Mouse (Mus musculus): ENCODE results near the gene Bex6.

Bex6 gene

GRCm38 (mm10) chr16:32179333-32179901, at the start of gene Bex6:
TSS of gene Bex6 (plus strand) at chr16:32179823.
- DNase-seq = no peak

GRCm38 (mm10) chr16:32130190-32130826, 49.3 kb upstream of the Bex6 start:
- DNase-seq = peak; percentile 71

- DNase-seq = no peak
Observed at GRCm38 (mm10) chr16:32133148-32133547, 46.5 kb upstream of the Bex6 start.

- no peak for DNase-seq
Observed at GRCm38 (mm10) chr16:32135842-32136357, 43.7 kb upstream of the Bex6 start.

- DNase-seq = no peak
Observed at GRCm38 (mm10) chr16:32138954-32139353, 40.7 kb upstream of the Bex6 start.

- DNase-seq = no peak
Observed at GRCm38 (mm10) chr16:32143766-32144165, 35.9 kb upstream of the Bex6 start.

GRCm38 (mm10) chr16:32144592-32144991, 35.0 kb upstream of the Bex6 start:
- DNase-seq = no peak

GRCm38 (mm10) chr16:32147589-32148207, 31.9 kb upstream of the Bex6 start:
- no peak for DNase-seq

GRCm38 (mm10) chr16:32153976-32154375, 25.6 kb upstream of the Bex6 start:
- DNase-seq = no peak

GRCm38 (mm10) chr16:32154437-32154836, 25.2 kb upstream of the Bex6 start:
- DNase-seq = no peak

GRCm38 (mm10) chr16:32156719-32157118, 22.9 kb upstream of the Bex6 start:
- DNase-seq = no peak

- DNase-seq = no peak
Observed at GRCm38 (mm10) chr16:32157369-32157768, 22.3 kb upstream of the Bex6 start.

- DNase-seq = no peak
Observed at GRCm38 (mm10) chr16:32158966-32159365, 20.7 kb upstream of the Bex6 start.

- no peak for DNase-seq
Observed at GRCm38 (mm10) chr16:32160742-32161323, 18.8 kb upstream of the Bex6 start.

- DNase-seq = peak; percentile 53
Observed at GRCm38 (mm10) chr16:32163392-32163791, 16.2 kb upstream of the Bex6 start.

- DNase-seq = no peak
Observed at GRCm38 (mm10) chr16:32163891-32164290, 15.7 kb upstream of the Bex6 start.

GRCm38 (mm10) chr16:32164396-32165027, 15.1 kb upstream of the Bex6 start:
- DNase-seq = peak; percentile 60

- DNase-seq = peak; percentile 79
Observed at GRCm38 (mm10) chr16:32165281-32165821, 14.3 kb upstream of the Bex6 start, which contains the start of gene Nrros. TSS of gene Nrros (minus strand) at chr16:32165594.

- no peak for DNase-seq
Observed at GRCm38 (mm10) chr16:32167819-32168545, 11.6 kb upstream of the Bex6 start.

- no peak for DNase-seq
Observed at GRCm38 (mm10) chr16:32171031-32171731, 8.4 kb upstream of the Bex6 start.

GRCm38 (mm10) chr16:32173401-32173800, 6.2 kb upstream of the Bex6 start:
- no peak for DNase-seq

All from thymus, postnatal 4 days (tissue).